Mouse (Mus musculus): ENCODE data around the gene Csrnp1.

Csrnp1 gene

GRCm38 (mm10) chr9:119979749-119980148 is 4.7 kb downstream of the Csrnp1 start:
- in situ Hi-C loops (cut with MboI, MseI), result loop anchor here (5.0 to 10.0 kb wide), 2 partner anchors 598 to 635 kb away; partner anchors contain the start of gene Myd88 (in 1 of the 2)

DNA sequence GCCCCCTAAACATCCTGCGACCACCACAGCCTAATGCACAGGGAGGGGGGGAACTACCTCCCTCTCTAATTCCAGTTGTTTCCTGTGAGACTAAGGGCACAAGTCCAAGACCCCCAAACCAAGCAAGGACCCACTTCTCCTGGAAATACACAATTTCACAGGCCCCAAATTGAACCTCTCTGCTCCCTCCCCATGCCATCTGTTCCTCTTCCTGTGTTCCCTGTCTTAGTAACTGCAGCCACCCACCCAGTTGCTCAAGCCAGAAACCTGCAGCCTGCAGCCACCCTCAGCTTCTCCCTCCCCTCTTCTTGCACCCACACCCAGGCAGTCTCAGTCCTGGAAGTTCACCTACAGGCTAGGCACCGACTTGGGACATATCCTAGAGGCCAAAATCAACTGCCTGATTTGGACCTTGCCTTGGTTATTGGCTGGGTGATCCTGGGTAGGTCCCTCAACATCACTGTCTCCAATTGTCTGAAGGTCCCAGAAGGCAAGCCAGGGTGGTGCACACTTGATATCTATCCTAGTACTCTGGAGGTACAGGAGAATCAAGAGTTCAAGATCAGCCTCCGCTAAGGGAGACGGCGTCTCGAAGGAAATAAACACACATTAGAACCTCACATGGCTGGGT is 5.5 kb downstream of the Csrnp1 start:
- in situ Hi-C loops (cut with MboI, MseI), result loop anchor here in 1 of 2 experiments (10.0 kb wide), 1 partner anchor 634 kb away; the partner anchor contains the start of gene Myd88

DNA sequence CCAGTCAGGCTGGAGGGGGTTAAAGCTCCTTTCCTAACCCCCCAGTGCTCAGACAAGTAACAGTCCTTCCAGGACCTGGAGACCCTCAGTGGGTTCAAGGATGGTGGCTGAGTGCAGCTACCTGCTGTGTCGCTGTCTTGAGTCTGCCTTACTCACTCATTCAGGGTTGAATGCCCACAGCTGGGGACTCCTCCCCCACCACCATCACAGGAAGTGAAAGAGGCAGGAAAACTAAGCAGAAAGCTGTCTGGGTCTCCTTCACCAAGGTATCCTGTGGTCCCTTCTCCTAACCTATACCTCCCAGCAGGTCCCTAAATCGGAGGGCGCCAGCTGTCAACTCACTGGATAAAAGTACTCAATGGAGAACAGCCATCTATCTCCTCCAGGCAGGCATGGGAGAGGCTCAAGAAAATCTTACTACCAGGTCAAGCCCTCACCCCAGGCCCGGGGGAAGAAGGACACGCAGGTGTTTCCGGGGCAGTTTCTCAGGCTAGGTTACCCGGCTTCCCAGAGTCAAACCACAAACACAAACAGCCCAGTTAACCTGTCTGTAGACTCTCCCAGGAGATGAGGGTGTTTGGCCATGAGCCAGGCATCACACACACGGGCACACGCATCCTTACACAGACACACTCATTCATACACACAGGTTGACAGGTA is 6.2 kb downstream of the Csrnp1 start:
- in situ Hi-C loops (cut with MboI, MseI), result loop anchor here in 1 of 2 experiments (10.0 kb wide), 1 partner anchor 633 kb away; the partner anchor contains the start of gene Myd88

DNA sequence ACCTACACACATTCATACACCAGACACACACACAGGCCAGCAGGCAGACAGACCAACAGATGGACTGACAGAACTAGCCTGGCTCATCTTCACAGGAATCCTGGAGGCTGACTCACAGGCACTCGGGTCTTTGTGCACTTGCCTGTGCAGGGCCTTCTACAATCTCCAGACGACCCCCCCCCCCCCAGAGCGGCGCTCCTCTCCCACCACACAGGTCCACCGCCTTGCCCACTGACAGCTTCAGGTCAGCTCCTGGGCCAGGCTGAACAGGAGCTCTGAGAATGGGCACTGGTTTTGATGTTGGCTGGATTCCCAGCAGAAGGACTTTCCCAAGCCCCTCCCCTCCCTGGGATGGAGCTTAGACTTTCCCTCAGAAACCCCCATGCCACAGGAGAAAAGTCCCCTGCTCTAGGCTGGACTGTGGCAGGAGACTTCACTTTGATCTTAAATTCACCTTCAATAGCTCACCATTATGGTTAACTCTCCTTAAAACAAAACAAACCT is 6.8 kb downstream of the Csrnp1 start:
- in situ Hi-C loops (cut with MboI, MseI), result loop anchor here in 1 of 2 experiments (10.0 kb wide), 1 partner anchor 633 kb away; the partner anchor contains the start of gene Myd88

DNA sequence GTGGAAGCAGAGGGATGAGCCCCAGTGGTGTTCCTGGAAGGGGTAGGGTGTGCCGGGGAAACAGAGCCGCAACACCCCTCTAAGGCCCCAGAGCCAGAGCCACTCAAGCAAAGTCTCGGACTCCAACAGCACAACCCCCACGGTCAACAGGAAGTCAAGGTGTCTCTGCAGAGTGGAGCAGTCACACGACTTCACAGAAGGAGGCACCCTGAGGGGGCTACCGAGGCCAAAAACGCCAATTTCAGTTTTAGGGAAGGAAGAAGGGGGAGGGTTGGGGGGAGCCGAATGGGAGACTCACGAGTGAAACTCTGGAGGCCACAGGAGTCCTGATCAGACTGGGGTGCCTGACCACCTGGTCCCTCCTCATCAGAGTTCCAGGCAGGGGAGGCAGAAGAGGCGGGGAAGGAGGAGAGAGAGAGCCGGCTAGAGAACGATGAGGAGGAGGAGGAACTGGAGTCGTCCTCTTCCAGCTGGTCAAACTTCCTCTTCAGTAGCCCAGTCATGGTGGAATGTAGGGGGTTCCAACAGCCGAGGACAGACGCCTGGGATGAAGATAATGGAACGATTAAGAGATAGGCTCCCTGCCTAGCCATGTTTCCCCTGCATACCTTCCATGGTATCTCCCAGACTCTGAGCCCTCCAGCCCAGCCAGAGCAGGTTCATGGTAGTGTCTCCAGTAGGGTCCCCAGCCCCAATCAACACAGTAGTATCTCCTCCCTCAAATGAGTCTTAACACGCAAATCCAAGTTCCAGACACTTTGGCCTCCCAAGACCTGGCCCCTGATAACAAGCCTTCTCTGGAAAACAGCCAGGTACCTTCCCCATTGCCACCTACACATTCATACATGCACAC is 7.5 kb downstream of the Csrnp1 start:
- in situ Hi-C loops (cut with MboI, MseI), result loop anchor here in 1 of 2 experiments (10.0 kb wide), 1 partner anchor 632 kb away; the partner anchor contains the start of gene Myd88

DNA sequence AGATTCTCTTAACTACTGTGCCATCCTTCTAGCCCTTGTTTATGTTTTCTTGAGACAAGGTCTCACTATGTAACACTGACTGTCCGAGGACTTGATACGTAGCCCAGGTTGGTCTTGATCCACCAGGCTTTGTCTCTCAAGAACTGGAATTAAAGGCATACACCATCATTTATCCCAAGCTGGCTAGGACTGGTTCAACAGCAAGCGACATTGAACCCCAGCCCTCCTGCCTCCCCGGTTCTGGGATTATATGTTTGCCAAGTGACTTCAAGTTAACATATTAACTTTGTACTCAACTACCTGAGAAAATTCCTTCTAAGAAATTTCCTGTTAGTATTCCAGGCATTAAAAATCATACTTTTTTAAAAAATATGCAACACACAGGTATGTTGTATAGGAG is 9.2 kb downstream of the Csrnp1 start:
- in situ Hi-C loops (cut with MboI, MseI), result loop anchor here in 1 of 2 experiments (10.0 kb wide), 1 partner anchor 630 kb away; the partner anchor contains the start of gene Myd88

- in situ Hi-C loops (cut with MboI, MseI), result loop anchor here in 1 of 2 experiments (10.0 kb wide), 1 partner anchor 630 kb away; the partner anchor contains the start of gene Myd88
These were observed 9.8 kb downstream of the Csrnp1 start for GRCm38 (mm10) chr9:119974609-119975008.

GRCm38 (mm10) chr9:119973869-119974520 is 10.5 kb downstream of the Csrnp1 start:
- in situ Hi-C loops (cut with MboI, MseI), result loop anchor here in 1 of 2 experiments (10.0 kb wide), 1 partner anchor 629 kb away; the partner anchor contains the start of gene Myd88

DNA sequence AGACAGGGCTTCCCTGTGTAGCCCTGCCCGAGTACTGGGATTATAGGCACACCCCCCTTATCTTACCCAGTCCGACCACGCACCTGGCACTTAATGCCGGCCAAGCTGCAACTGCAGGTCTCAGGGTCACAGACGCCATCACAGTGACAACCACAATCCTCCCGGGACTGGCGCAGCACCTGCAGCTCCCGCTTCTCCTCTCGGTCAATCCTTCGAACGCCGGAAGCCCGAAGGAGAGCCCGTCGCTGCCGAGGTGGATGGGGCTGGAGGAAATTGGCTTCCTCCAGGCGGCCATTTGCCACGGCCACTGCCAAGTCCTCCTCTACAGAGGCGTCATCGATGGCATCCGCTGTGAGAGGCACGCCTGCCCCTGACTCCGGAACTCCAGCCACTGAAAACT is 11.2 kb downstream of the Csrnp1 start:
- in situ Hi-C loops (cut with MboI, MseI), result loop anchor here in 1 of 2 experiments (10.0 kb wide), 1 partner anchor 628 kb away; the partner anchor contains the start of gene Myd88

DNA sequence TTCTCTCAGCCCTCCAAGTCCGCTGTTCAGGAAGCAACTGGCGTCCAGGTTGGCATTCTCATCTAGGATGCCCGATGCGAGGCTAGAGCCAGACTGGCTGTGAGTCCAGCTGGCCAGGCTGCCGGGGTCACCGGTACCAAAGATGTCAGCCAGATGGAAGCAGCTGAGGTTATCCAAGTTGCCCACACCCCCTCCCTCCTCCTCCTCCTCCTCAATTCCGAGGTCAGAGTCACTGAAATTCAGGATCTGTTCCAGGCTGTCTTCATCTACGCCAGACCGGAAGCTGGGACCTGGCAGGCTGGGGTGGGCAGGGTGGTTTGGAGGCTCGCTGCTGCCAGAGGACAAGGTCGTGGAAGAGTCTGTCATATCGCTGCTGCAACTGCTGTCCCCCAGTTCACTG is 11.9 kb downstream of the Csrnp1 start:
- in situ Hi-C loops (cut with MboI, MseI), result loop anchor here in 1 of 2 experiments (10.0 kb wide), 1 partner anchor 628 kb away; the partner anchor contains the start of gene Myd88

DNA sequence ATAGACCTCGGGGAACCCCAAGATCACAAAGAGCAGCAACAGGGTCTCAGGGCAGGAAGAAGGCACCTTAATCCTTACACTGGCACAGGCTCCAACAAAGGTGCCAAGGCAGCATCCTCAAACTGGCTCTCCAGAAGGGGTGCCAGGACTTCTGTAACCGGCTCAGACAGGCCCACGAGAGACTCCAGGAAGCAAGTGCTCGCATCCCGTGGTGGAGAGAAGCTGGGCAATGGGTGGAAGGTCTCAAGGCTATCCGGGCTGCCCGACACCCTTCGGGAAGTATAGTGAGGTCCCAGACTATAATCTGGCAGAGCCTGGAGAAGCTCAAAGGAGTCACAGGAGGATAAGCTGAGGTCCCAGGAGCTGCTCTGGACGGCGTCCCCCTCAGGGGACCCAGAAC is 12.3 kb downstream of the Csrnp1 start:
- in situ Hi-C loops (cut with MboI, MseI), result loop anchor here in 1 of 2 experiments (10.0 kb wide), 1 partner anchor 627 kb away; the partner anchor contains the start of gene Myd88

DNA sequence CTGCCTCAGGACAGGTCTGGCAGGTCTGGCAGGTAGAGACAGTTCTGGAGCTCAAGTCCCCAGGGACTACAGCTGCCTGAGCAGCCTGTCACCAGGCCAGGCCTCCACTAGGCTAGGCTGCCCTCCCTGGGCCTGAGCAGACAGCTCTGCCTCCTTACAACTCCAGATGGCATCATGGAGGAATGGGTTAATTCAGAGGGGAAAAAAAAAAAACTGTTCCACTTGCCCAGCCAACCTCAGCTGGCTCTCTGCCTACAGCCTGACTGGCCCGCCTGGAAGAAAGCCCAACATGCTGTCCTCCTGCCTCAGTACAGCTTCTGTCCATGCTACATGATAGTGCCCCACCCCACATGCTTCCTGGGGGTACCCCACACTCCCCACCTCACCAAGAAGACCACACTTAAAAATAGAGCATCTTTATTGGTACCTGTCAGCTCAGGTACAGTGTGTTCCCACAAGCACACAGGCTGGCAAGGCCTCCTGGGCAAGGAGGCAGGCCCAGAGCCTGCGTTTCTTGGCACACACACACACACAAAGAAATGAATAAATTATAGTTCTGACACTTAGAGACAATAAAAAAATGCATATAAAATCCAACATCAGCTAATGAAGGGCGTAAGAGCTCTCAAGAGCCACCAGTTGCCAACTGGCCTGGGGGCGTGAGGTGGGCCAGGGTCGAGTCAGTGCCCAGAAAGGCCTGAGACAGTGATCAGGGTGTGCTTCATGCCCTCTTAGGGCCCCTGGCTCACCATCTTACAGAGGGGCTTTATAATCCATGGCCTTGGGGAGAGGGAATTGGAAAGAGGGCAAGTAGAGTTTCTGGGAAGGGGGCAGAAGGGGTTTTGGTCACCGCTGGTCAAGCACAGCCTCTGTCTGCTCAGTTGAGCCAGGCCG is 13.4 kb downstream of the Csrnp1 start:
- in situ Hi-C loops (cut with MboI, MseI), result loop anchor here in 1 of 2 experiments (10.0 kb wide), 1 partner anchor 626 kb away; the partner anchor contains the start of gene Myd88

- in situ Hi-C loops (cut with MboI, MseI), result loop anchor here in 1 of 2 experiments (10.0 kb wide), 1 partner anchor 625 kb away; the partner anchor contains the start of gene Myd88
These were observed 14.2 kb downstream of the Csrnp1 start for GRCm38 (mm10) chr9:119970221-119970620.

- in situ Hi-C loops (cut with MboI, MseI), result loop anchor here in 1 of 2 experiments (10.0 kb wide), 1 partner anchor 625 kb away; the partner anchor contains the start of gene Myd88
These were observed 14.6 kb downstream of the Csrnp1 start for GRCm38 (mm10) chr9:119969811-119970210.

- in situ Hi-C loops (cut with MboI, MseI), result no loop called here
These were observed 18.1 kb downstream of the Csrnp1 start for GRCm38 (mm10) chr9:119966221-119966910.

GRCm38 (mm10) chr9:119965186-119965585 is 19.3 kb downstream of the Csrnp1 start:
- in situ Hi-C loops (cut with MboI, MseI), result no loop called here

DNA sequence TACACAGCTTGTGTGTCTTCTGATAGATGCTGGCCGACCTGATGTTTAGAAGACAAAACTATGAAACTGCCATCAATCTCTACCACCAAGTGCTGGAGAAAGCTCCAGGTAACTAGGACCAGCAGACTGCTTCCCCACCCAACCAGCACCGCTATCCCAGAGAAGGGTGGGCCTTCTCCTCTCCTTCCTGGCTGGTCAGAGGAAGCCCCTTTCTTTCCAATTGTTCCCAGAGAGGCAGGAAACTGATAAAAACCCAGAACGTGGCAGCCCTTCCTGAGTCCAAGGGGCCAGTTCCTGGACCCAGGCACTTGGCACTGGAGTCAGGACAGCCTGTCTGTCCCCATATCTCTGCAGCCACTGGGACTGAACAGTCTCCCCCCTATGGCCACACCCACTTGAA is 20.3 kb downstream of the Csrnp1 start:
- in situ Hi-C loops (cut with MboI, MseI), result no loop called here

GRCm38 (mm10) chr9:119962987-119963667 is 21.3 kb downstream of the Csrnp1 start:
- in situ Hi-C loops (cut with MboI, MseI), result no loop called here
